11 mouse cellular contexts compared by ENCODE assay signal in genomic region chr8:94997857-94998243, GRCm38 (mm10). TPM values are rescaled to one million over a fixed set of nuclear protein-coding genes. Genes with fewer than 3 reads are reported as not detected.
DNase-seq lines count a peak whose midpoint lies in the region; ATAC-seq and TF ChIP-seq lines count a peak whose summit lies in the region.
"Had no signal": no experiment of that assay in that cellular context is flagged by ENCODE, and none has a peak within 500 bp of the region (broad histone marks: within the 10 kb centered on the region; RNA-seq: fewer than 3 reads in every experiment).

No protein-coding gene starts in this region.

- H3K27ac ChIP-seq in gastrocnemius, adult 2 months = peak overlapping the region; percentile 92
- H3K27ac ChIP-seq in lung, embryonic 15.5 days = peak overlapping the region; percentile 71; the same call in 1 of the 2 replicates
- 0 out of 2 replicates have a peak overlapping the region, but pooled peaks have one; percentile 2 for H3K27ac ChIP-seq in limb, embryonic 13.5 days
- H3K27ac ChIP-seq in stomach, embryonic 15.5 days = 0 out of 2 replicates have a peak overlapping the region, but pooled peaks have one; percentile 69
- H3K27ac ChIP-seq: limb, embryonic 15.5 days had no signal

- no peaks in the 10 kb centered on the region for H3K9me3 ChIP-seq in lung, embryonic 15.5 days
- no peaks in the 10 kb centered on the region for H3K9me3 ChIP-seq in limb, embryonic 13.5 days
- no peaks in the 10 kb centered on the region for H3K9me3 ChIP-seq in stomach, embryonic 15.5 days
- H3K9me3 ChIP-seq: limb, embryonic 15.5 days had no signal

- no peak for DNase-seq in gastrocnemius, adult 2 months
- DNase-seq in gastrocnemius, postnatal 10 days = no peak
- no peak for DNase-seq in lung, postnatal 4 days
- no peak for DNase-seq in spleen, postnatal 4 days (ENCODE audit: low spot score in 2 of 2)
- DNase-seq in urinary bladder, adult 18-20 months (ENCODE audit: low spot score in 2 of 2) = no peak

- WGBS in lung, embryonic 15.5 days = 56% methylated on average over 6 of the region's 6 CpGs
- WGBS in limb, embryonic 13.5 days = 78% methylated on average over 6 of the region's 6 CpGs
- WGBS in stomach, embryonic 15.5 days = 64% methylated on average over 6 of the region's 6 CpGs

- H3K4me3 ChIP-seq in gastrocnemius, adult 2 months = peak overlapping the region; percentile 52
- H3K4me3 ChIP-seq in lung, embryonic 15.5 days = no peak overlapping the region
- H3K4me3 ChIP-seq in limb, embryonic 13.5 days = no peak overlapping the region
- H3K4me3 ChIP-seq in stomach, embryonic 15.5 days (replicated peaks) = no peak overlapping the region
- H3K4me3 ChIP-seq: limb, embryonic 15.5 days had no signal

- intact Hi-C loops in gastrocnemius, adult 2 months (cut with DNase I) = loop anchor here (2.0 kb wide), 1 partner anchor 13 kb away; no protein-coding TSS in a partner anchor

- peaks cover 64% of the 10 kb centered on the region for H3K4me1 ChIP-seq in lung, embryonic 15.5 days
- peaks cover 55% of the 10 kb centered on the region for H3K4me1 ChIP-seq in limb, embryonic 13.5 days
- peaks cover 71% of the 10 kb centered on the region for H3K4me1 ChIP-seq in stomach, embryonic 15.5 days

- H3K36me3 ChIP-seq in lung, embryonic 15.5 days = no peaks in the 10 kb centered on the region
- no peaks in the 10 kb centered on the region for H3K36me3 ChIP-seq in limb, embryonic 13.5 days
- H3K36me3 ChIP-seq in stomach, embryonic 15.5 days = no peaks in the 10 kb centered on the region
- H3K36me3 ChIP-seq: limb, embryonic 15.5 days had no signal

- no peak overlapping the region for H3K4me2 ChIP-seq in lung, embryonic 15.5 days
- no peak overlapping the region for H3K4me2 ChIP-seq in limb, embryonic 13.5 days (replicated peaks)
- H3K4me2 ChIP-seq in stomach, embryonic 15.5 days = no peak overlapping the region
- H3K4me2 ChIP-seq: limb, embryonic 15.5 days had no signal

- no peaks in the 10 kb centered on the region for H3K27me3 ChIP-seq in lung, embryonic 15.5 days
- H3K27me3 ChIP-seq in limb, embryonic 13.5 days = no peaks in the 10 kb centered on the region
- H3K27me3 ChIP-seq in stomach, embryonic 15.5 days (replicated peaks) = no peaks in the 10 kb centered on the region
- H3K27me3 ChIP-seq: limb, embryonic 15.5 days had no signal

- no peak overlapping the region for H3K9ac ChIP-seq in lung, embryonic 15.5 days
- H3K9ac ChIP-seq in limb, embryonic 13.5 days = no peak overlapping the region
- no peak overlapping the region for H3K9ac ChIP-seq in stomach, embryonic 15.5 days
- H3K9ac ChIP-seq: limb, embryonic 15.5 days had no signal

- no peak for ATAC-seq in lung, embryonic 15.5 days (ENCODE audit: borderline replicate concordance, extremely low read depth, low FRiP score, low TSS enrichment)
- ATAC-seq in limb, embryonic 13.5 days (ENCODE audit: low FRiP score, low read depth) = no peak
- ATAC-seq in stomach, embryonic 15.5 days (ENCODE audit: insufficient read depth, low FRiP score, low read depth) = no peak

- no peak for TF ChIP-seq CTCF in gastrocnemius, adult 2 months (IDR thresholded peaks at IDR 0.05)

RNA-seq across cellular contexts. Expression of gene Adgrg3, which starts 19.6 kb away (rescaled TPM):
- under 1 TPM; 0.28 to 0.43 TPM for total RNA-seq in gastrocnemius, adult 2 months (2021)
- total RNA-seq in gastrocnemius, postnatal 10 days (2021) = 1 to 10 TPM in 1 of 2 experiments, under 1 TPM in 1; 0.80 to 1.2 TPM
- 4.3 and 5.2 TPM in 2 replicates for polyA plus RNA-seq in lung, embryonic 15.5 days (2015; fragmentation: Nextera tagmentation; extraction: Ambion mirVana)
- 3.0 and 3.3 TPM in 2 replicates for polyA plus RNA-seq in limb, embryonic 13.5 days (2015; fragmentation: Nextera tagmentation; extraction: Ambion mirVana)
- 3.1 and 3.6 TPM in 2 replicates for polyA plus RNA-seq in stomach, embryonic 15.5 days (2015; fragmentation: Nextera tagmentation; extraction: Ambion mirVana)

RNA-seq across cellular contexts. Expression of gene Adgrg1, which starts 23.3 kb away (rescaled TPM):
- 10 to 100 TPM; 20.7 to 27.4 TPM for total RNA-seq in gastrocnemius, adult 2 months (2021)
- 10 to 100 TPM; 15.6 to 18.0 TPM for total RNA-seq in gastrocnemius, postnatal 10 days (2021)
- 35.4 and 35.6 TPM in 2 replicates for polyA plus RNA-seq in lung, embryonic 15.5 days (2015; fragmentation: Nextera tagmentation; extraction: Ambion mirVana)
- polyA plus RNA-seq in limb, embryonic 13.5 days (2015; fragmentation: Nextera tagmentation; extraction: Ambion mirVana) = 7.9 and 8.7 TPM in 2 replicates
- polyA plus RNA-seq in stomach, embryonic 15.5 days (2015; fragmentation: Nextera tagmentation; extraction: Ambion mirVana) = 42.7 and 47.9 TPM in 2 replicates

RNA-seq across cellular contexts. Expression of gene Drc7, which starts 57.1 kb away (rescaled TPM):
- total RNA-seq in gastrocnemius, adult 2 months (2021) = not detected
- not detected for total RNA-seq in gastrocnemius, postnatal 10 days (2021)
- polyA plus RNA-seq in lung, embryonic 15.5 days (2015; fragmentation: Nextera tagmentation; extraction: Ambion mirVana) = 0.61 and 0.83 TPM in 2 replicates
- not detected in 2 replicates for polyA plus RNA-seq in limb, embryonic 13.5 days (2015; fragmentation: Nextera tagmentation; extraction: Ambion mirVana)
- 0.08 TPM in 1 of 2 replicates, not detected in the other for polyA plus RNA-seq in stomach, embryonic 15.5 days (2015; fragmentation: Nextera tagmentation; extraction: Ambion mirVana)
- total RNA-seq: adrenal gland, postnatal 4 days; gastrocnemius, adult 18-20 months had no signal

Comparison
In these comparisons a context has a peak if more than half of its experiments do, and no peak if none do; other contexts are left out.
1. H3K27ac ChIP-seq: peak in every context shown above with its lines; median percentile 92 in gastrocnemius, adult 2 months; 71 in lung, embryonic 15.5 days; 69 in stomach, embryonic 15.5 days; 2 in limb, embryonic 13.5 days.